Mouse (Mus musculus) WW6 (cell line): Measurements from ENCODE around the gene Nudt2.

Experiments
- DNase-seq: peaks from one replicate; pipeline ENCODE4 v3.0.0-alpha.2; 2013; ENCODE audit warnings: low read depth, low spot score

Gene Nudt2

GRCm38 (mm10) chr4:41494378-41494777 is 29.4 kb downstream of the Nudt2 start:
- DNase-seq = no peak

GRCm38 (mm10) chr4:41495076-41495475 is 30.1 kb downstream of the Nudt2 start:
- DNase-seq = no peak

- no peak for DNase-seq
These were observed 30.9 kb downstream of the Nudt2 start for GRCm38 (mm10) chr4:41495850-41496249.

- DNase-seq = no peak
These were observed 32.1 kb downstream of the Nudt2 start for GRCm38 (mm10) chr4:41497046-41497445.

DNA sequence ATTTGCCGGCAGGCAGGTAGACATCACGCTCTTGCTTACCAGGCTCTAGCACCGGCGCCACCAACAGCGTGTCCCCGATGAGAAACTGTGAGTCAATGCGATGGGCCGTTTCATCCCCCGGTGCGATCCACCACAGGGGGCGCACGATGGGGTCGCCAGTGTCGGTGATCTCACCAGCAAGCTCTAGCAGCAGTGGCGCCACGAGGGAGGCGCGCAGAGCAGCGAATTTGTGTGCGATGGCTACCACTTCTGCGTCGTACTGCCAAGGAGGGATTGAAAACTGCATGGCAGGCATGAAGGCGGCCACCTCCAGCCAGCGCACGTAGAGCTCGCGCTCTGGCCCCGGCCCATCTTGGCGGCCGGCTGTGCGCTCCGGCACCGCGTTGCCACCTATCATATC is 32.6 kb downstream of the Nudt2 start:
- no peak for DNase-seq

GRCm38 (mm10) chr4:41497995-41498845 is 33.3 kb downstream of the Nudt2 start:
- DNase-seq = no peak

- DNase-seq = no peak
These were observed 34.0 kb downstream of the Nudt2 start for GRCm38 (mm10) chr4:41498921-41499391.

DNA sequence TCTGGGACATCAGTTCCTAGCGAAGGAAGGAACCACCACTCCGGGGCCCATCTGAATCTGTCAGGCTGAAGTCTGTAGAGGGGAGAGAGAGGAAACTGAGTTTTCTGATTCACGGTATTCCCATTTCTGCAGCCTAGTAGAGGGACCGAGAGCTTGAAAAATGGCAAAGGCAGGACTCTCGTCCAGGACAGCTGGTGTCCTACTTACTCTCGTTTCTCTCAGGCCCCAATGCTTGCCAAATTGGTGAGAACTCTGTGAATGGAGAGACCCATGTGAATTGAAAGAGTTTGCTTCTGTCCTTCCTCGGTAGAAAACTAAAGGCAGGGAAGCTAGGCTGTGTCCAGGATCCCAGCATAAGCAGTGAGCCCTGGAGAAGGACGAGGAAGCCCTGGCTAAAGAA is 34.7 kb downstream of the Nudt2 start:
- DNase-seq = no peak

DNA sequence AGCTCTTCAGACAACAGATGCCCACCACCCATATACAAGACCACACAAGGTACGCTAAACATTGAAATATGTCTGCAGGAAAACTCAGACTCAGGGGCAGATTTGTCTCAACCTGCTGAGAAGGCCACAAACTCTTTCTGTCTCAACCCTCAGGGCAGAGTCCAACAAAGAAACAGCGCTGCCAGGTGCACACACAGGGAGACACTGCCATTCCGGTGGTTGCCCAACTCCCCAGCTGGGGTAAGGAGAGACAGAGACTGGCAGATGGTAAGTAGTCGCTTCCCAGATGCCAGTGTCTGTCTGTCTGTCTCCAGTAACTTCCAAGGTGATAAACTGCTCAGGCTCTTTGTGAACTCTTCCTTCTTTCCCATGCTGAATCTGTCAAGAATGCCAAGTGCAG is 35.8 kb downstream of the Nudt2 start:
- no peak for DNase-seq

GRCm38 (mm10) chr4:41502171-41502940 is 37.4 kb downstream of the Nudt2 start:
- no peak for DNase-seq

- peak; percentile 96 for DNase-seq
These were observed 38.0 kb downstream of the Nudt2 start, which contains the start of gene AI464131 for GRCm38 (mm10) chr4:41502986-41503412. AI464131 (minus strand) TSS chr4:41503076.

DNA sequence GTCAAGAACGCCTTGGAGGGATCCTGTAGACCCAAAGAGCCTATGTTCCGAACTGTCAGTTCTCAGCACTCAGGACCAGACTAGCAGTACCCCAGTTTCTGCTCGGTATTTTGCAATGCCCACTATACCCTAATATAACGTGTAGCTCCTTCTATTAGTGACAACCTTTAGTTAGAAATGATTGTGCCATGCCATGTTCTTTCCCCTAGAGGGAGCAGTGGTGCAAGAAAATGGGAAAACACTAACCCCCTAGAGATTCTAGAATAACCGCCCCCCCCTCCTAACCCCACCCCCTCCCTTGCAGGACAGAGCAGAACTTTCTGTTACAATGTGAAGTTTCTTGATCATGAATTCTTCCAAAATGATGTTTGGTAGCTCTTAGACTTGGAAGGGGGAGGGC is 39.4 kb downstream of the Nudt2 start:
- no peak for DNase-seq

DNA sequence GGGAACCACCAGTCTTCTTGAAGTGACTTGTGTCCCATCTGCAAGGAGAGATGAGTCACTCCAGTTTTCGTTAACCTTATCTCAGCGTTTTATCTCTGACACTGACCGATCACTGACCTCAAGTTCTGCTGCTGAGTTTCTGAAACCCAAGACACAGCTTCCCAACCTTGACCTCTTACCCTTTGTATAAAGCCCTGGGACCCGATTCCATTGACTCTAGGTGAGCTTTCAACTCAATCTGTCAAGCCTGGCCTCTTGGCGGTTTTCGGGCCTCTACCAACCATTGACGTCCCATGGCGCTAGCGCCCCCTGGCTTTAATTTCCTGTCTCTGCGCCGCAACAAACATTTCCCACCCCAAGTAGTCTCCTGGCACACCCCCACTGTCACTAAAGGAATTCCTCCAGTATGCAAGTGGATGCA is 40.2 kb downstream of the Nudt2 start:
- DNase-seq = no peak

DNA sequence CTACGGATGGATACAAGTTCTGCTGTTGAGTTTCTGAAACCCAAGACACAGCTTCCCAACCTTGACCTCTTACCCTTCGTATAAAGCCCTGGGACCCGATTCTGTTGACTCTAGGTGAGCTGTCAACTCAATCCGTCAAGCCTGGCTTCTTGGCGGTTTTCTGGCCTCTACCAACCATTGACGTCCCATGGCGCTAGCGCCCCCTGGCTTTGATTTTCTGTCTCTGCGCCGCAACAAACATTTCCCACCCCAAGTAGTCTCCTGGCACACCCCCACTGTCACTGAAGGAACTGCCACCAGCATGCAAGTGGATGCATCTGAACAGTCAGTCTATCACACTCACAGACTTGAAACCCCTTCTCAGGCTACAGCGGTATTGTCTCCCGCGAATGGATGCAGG is 41.2 kb downstream of the Nudt2 start:
- DNase-seq = no peak

DNA sequence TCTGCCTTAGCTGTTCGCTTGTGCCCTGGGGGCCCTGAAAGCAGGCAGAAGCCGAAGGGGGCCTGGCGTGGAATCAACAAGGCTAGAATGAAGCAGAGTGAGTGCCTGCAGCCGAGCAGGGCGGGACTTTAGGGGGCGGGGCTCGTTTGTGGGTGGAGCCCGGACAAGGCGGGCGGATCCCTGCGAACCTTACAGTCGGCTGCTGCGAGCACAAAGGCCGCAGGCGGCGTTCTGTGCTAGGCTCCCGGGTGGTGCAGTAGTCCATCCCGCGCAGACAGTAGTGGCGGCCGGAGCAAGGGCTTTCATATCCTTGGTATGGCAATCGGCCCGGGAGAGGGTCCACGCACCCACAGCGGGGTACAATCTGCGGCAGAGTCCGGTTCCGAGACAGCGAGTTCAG is 42.0 kb downstream of the Nudt2 start:
- DNase-seq = no peak

DNA sequence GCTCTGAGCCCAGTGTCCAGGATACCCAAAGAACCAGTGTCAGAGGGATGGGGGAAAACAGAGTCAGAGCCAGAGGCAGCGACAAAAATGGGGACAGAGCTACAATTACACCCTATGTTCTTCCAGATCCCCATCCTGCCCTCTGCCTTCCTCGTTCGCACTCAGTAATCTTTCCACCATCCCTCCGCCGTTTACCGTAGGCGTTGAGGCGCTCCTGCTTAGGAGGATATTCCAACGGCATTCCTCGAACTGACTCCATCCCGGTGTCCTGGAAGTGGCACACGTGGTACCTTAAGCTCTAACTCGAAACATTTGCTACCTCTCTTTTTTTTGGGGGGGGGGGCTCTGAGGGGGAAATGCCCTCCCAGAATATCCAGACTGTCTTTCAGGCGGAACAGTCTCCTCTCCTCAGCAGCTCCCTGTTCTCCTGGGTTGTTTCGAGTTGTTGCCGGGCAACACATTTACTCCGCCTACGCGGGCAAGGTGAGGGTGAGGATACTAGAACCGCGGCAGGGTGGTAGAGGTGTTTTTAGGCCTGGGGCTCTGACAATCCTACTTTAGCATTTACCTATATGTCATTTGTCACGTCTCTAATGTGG is 42.5 kb downstream of the Nudt2 start:
- no peak for DNase-seq

DNA sequence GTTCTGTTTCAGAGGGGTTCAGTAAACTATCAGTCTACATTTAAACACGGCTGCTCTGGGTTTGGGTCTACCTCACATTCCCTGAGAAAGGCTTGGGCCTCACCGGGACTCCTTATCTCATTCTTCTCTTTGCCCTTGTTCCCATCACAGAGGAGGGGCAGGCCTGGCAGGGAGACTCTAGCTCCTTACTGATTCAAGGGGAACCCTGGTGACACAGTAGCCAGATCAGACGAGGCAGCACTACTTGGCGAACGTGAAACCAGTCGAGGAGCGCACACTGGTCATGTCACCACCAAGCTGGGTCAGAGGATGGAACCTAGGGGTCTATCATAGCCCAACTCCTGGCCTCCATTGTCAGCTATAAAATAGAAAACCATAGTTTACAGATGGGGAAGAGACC is 43.0 kb downstream of the Nudt2 start:
- DNase-seq = no peak

- no peak for DNase-seq
These were observed 48.4 kb downstream of the Nudt2 start for GRCm38 (mm10) chr4:41513309-41513708.

GRCm38 (mm10) chr4:41513714-41514113 is 48.8 kb downstream of the Nudt2 start:
- DNase-seq = no peak

DNA sequence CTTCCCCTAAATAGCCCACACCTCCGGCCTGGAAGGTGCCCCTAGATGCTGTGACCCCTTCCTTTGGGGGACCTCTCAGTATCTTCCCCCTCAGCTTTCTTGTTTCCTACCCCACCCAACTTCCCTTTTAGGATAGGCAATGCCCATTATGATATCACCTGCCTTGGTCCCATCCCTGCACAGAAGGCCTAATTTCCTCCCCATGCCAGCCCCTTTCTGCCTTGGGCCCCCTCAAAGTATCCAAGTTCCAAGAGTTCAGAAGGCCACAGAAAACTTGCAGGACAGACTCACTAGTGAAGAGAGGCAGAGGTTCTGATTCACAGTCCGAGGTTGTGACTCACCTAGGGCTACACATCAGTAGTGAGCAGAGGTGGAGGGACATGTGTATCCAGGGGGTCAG is 52.3 kb downstream of the Nudt2 start, which contains the start of gene 1110017D15Rik:
Gene 1110017D15Rik, minus strand, starts transcription at position 101 of the 400 bp plus-strand sequence.
- DNase-seq = no peak

GRCm38 (mm10) chr4:41518349-41518748 is 53.4 kb downstream of the Nudt2 start:
- DNase-seq = no peak

- DNase-seq = no peak
These were observed 54.2 kb downstream of the Nudt2 start for GRCm38 (mm10) chr4:41519195-41519594.
